ENCODE assay signal across 9 mouse cellular contexts in genomic region chr1:155784343-155785205, GRCm38 (mm10). TPM values are rescaled to one million over a fixed set of nuclear protein-coding genes. Genes with fewer than 3 reads are reported as not detected.
A peak's percentile ranks its signal among the peaks of the same experiment; 100 is the strongest.
DNase-seq lines count a peak whose midpoint lies in the region; ATAC-seq lines count a peak whose summit lies in the region.
"Had no signal": no experiment of that assay in that cellular context is flagged by ENCODE, and none has a peak within 500 bp of the region (broad histone marks: within the 10 kb centered on the region; RNA-seq: fewer than 3 reads in every experiment).

No protein-coding gene starts in this region.

- H3K4me2 ChIP-seq in limb, embryonic 11.5 days (ENCODE audit: low read depth, severe bottlenecking) = no peak overlapping the region
- H3K4me2 ChIP-seq in midbrain, embryonic 16.5 days (ENCODE audit: low read length) = no peak overlapping the region
- H3K4me2 ChIP-seq: limb, embryonic 15.5 days had no signal

- peak; percentile 72 for ATAC-seq in inflammation-experienced regulatory T-cells, adult 6 months
- ATAC-seq in limb, embryonic 11.5 days (ENCODE audit: insufficient number of reproducible peaks, low FRiP score, low TSS enrichment, low read depth) = no peak
- peak; percentile 54; the same call in 1 of the 2 replicates for ATAC-seq in midbrain, embryonic 16.5 days

- no peak overlapping the region for H3K27ac ChIP-seq in limb, embryonic 11.5 days (replicated peaks; ENCODE audit: low read depth, low read length)
- H3K27ac ChIP-seq in midbrain, embryonic 16.5 days (ENCODE audit: low read length) = no peak overlapping the region
- H3K27ac ChIP-seq: limb, embryonic 15.5 days had no signal

- intact Hi-C loops in gastrocnemius, postnatal 14 days (cut with DNase I; ENCODE audit: low total_unique reads) = loop anchor here (5.0 kb wide), 1 partner anchor 212 kb away; no protein-coding TSS in a partner anchor

- peak; percentile 12 to 62 for DNase-seq in layer of hippocampus, adult 18-20 months (ENCODE audit: low spot score in 2 of 2)
- no peak for DNase-seq in layer of hippocampus, adult 9-10 months (ENCODE audit: low spot score)
- peak; percentile 50 for DNase-seq in cerebellum, adult 8-10 months
- DNase-seq in gastrocnemius, postnatal 14 days = peak; percentile 52
- peak; percentile 82 for DNase-seq in limb, embryonic 11.5 days (ENCODE audit: low spot score)
- peak; percentile 21 to 59 for DNase-seq in spleen, postnatal 10 days (ENCODE audit: low spot score in 2 of 2)

- no peak overlapping the region for H3K9ac ChIP-seq in limb, embryonic 11.5 days (ENCODE audit: low read length)
- no peak overlapping the region for H3K9ac ChIP-seq in midbrain, embryonic 16.5 days (ENCODE audit: low read depth, low read length)
- H3K9ac ChIP-seq: limb, embryonic 15.5 days had no signal

- H3K27me3 ChIP-seq in limb, embryonic 11.5 days (ENCODE audit: control insufficient read depth, insufficient read depth, low read length) = no peaks in the 10 kb centered on the region
- no peaks in the 10 kb centered on the region; the same call in 1 of the 2 replicates for H3K27me3 ChIP-seq in midbrain, embryonic 16.5 days (ENCODE audit: control insufficient read depth, insufficient read depth, low read depth, low read length)
- H3K27me3 ChIP-seq: limb, embryonic 15.5 days had no signal

- peaks cover 2% of the 10 kb centered on the region for H3K36me3 ChIP-seq in limb, embryonic 11.5 days (ENCODE audit: control insufficient read depth, insufficient read depth, low read length)
- H3K36me3 ChIP-seq in midbrain, embryonic 16.5 days (ENCODE audit: control insufficient read depth, insufficient read depth, low read length) = peaks cover 11% of the 10 kb centered on the region

- H3K4me1 ChIP-seq in limb, embryonic 11.5 days (ENCODE audit: control insufficient read depth, insufficient read depth, low read length) = 0 out of 2 replicates have a peak, but pooled peaks cover 3% of the 10 kb centered on the region
- H3K4me1 ChIP-seq in midbrain, embryonic 16.5 days (ENCODE audit: control insufficient read depth, insufficient read depth, low read length) = no peaks in the 10 kb centered on the region

- WGBS in limb, embryonic 11.5 days = 29% methylated on average over 19 of the region's 19 CpGs
- WGBS in midbrain, embryonic 16.5 days = 40% methylated on average over 19 of the region's 19 CpGs

- no peaks in the 10 kb centered on the region for H3K9me3 ChIP-seq in limb, embryonic 11.5 days (ENCODE audit: control insufficient read depth, low read length)
- 0 out of 2 replicates have a peak, but pooled peaks cover 4% of the 10 kb centered on the region for H3K9me3 ChIP-seq in midbrain, embryonic 16.5 days (replicated peaks; ENCODE audit: control insufficient read depth, low read length, poor library complexity, severe bottlenecking)
- H3K9me3 ChIP-seq: limb, embryonic 15.5 days had no signal

- no peak overlapping the region for H3K4me3 ChIP-seq in limb, embryonic 11.5 days (ENCODE audit: low read depth, low read length)
- H3K4me3 ChIP-seq in midbrain, embryonic 16.5 days (ENCODE audit: low read depth, low read length) = no peak overlapping the region
- H3K4me3 ChIP-seq: limb, embryonic 15.5 days had no signal

RNA-seq across cellular contexts. Expression of gene Qsox1, which starts 28.1 kb away (rescaled TPM):
- total RNA-seq in layer of hippocampus, adult 18-20 months (2021) = 10 to 100 TPM; 29.3 to 29.6 TPM
- total RNA-seq in gastrocnemius, postnatal 14 days (2021) = 10 to 100 TPM; 32.3 to 33.3 TPM
- 10 to 100 TPM; 39.2 to 46.8 (median 44.1) TPM for polyA plus RNA-seq in inflammation-experienced regulatory T-cells, adult 6 months (2017; shearing (Covaris generic))
- 7.6 and 7.7 TPM in 2 replicates for polyA plus RNA-seq in limb, embryonic 11.5 days (2014; fragmentation: Nextera tagmentation; extraction: Ambion mirVana)
- polyA plus RNA-seq in midbrain, embryonic 16.5 days (2015; fragmentation: Nextera tagmentation; extraction: Ambion mirVana) = 18.0 and 18.9 TPM in 2 replicates

RNA-seq across cellular contexts. Expression of gene Lhx4, which starts 33.1 kb away (rescaled TPM):
- total RNA-seq in layer of hippocampus, adult 18-20 months (2021) = not detected
- not detected for total RNA-seq in gastrocnemius, postnatal 14 days (2021)
- not detected for polyA plus RNA-seq in inflammation-experienced regulatory T-cells, adult 6 months (2017; shearing (Covaris generic))
- polyA plus RNA-seq in limb, embryonic 11.5 days (2014; fragmentation: Nextera tagmentation; extraction: Ambion mirVana) = 0.06 TPM in 1 of 2 replicates, not detected in the other
- polyA plus RNA-seq in midbrain, embryonic 16.5 days (2015; fragmentation: Nextera tagmentation; extraction: Ambion mirVana) = 0.63 and 1.6 TPM in 2 replicates
